Mouse (Mus musculus) hindbrain, embryonic 16.5 days (tissue): ENCODE measurements around the gene Dnajc21. TPM values are rescaled to one million over a fixed set of nuclear protein-coding genes. Genes with fewer than 3 reads are reported as not detected.

ENCODE experiments used
- ATAC-seq: fragments of 200-750 bp; cut with Nextera tagmentation; 2 replicates; pipeline ENCODE4 v1.8.0; 2017; ENCODE audit warnings: moderate TSS enrichment, moderate library complexity
- H3K27ac ChIP-seq: fragments of 300-500 bp; sonication (generic); 2 replicates; pipeline ENCODE4 v1.5.1; 2014; ENCODE audit warnings: low read depth, mild to moderate bottlenecking, control low read depth, low read length, moderate library complexity
- H3K27me3 ChIP-seq: fragments of 300-500 bp; sonication (generic); replicated peaks from 2 replicates; pipeline ENCODE4 v1.6.1; 2014; ENCODE audit warnings: low read length; ENCODE audit not compliant: control insufficient read depth, insufficient read depth
- H3K36me3 ChIP-seq: fragments of 300-500 bp; sonication (generic); 2 replicates; pipeline ENCODE4 v1.6.1; 2014; ENCODE audit warnings: mild to moderate bottlenecking, low read length, moderate library complexity, mixed read lengths; ENCODE audit not compliant: control insufficient read depth, insufficient read depth
- H3K4me1 ChIP-seq: fragments of 300-500 bp; sonication (generic); 2 replicates; pipeline ENCODE4 v1.6.1; 2014; ENCODE audit warnings: low read depth, low read length; ENCODE audit not compliant: control insufficient read depth, insufficient read depth
- H3K4me2 ChIP-seq: fragments of 300-500 bp; sonication (generic); 2 replicates; pipeline ENCODE4 v1.6.1; 2014; ENCODE audit warnings: mild to moderate bottlenecking, low read length, control low read depth, moderate library complexity
- H3K4me3 ChIP-seq: fragments of 300-500 bp; sonication (generic); 2 replicates; pipeline ENCODE4 v1.5.1; 2014; ENCODE audit warnings: mild to moderate bottlenecking, low read length, control low read depth, moderate library complexity
- H3K9ac ChIP-seq: fragments of 300-500 bp; sonication (generic); 2 replicates; pipeline ENCODE4 v1.6.1; 2014; ENCODE audit warnings: low read depth, mild to moderate bottlenecking, control low read depth, low read length, moderate library complexity
- H3K9me3 ChIP-seq: fragments of 300-500 bp; sonication (generic); 2 replicates; pipeline ENCODE4 v1.6.1; 2014; ENCODE audit warnings: mild to moderate bottlenecking, low read length, moderate library complexity; ENCODE audit not compliant: control insufficient read depth
- WGBS: fragments of 180-500 bp; shearing (Covaris S2); extraction: QIAGEN DNeasy Blood & Tissue Kit; methylation state at CpG from one replicate; pipeline ENCODE4 v1.1.7; 2014; 5-methylcytosine and 5-hydroxymethylcytosine counted together
- polyA plus RNA-seq: library from polyadenylated mRNA; unstranded; fragments of >200 nt; fragmentation: Nextera tagmentation; extraction: Ambion mirVana; gene quantifications from 2 replicates; pipeline ENCODE4 v1.2.1, GENCODE M21; 2015

Gene Dnajc21
- polyA plus RNA-seq, 1 experiment from 2014 or later, result 6.4 TPM

DNA sequence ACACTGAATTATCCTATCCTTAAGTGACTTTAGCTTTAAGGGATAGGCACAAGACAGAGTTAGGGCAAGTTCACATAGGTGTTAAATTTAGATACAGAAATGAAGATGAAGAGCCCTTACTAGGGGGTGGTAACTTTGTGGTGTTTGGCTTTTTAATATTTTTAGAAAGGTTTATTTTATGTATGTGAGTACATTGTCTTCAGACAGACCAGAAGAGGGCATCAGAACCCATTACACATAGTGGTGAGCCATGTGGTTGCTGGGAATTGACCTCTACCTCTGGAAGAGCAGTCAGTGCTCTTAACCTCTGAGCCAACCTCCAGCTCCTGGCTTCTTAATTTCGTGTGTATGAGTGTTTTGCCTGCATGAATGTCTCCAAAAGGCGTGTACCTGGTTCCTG lies 16.9 kb upstream of the Dnajc21 start:
- Histone ChIP-seq H3K4me2 (peak overlapping the region; percentile 70), H3K9me3 (no peaks in the 10 kb centered on the region), H3K36me3 (peaks cover 4% of the 10 kb centered on the region; the same call in 1 of the 2 replicates), H3K4me3 (peak overlapping the region; percentile 81), H3K27me3 (no peaks in the 10 kb centered on the region), H3K27ac (no peak overlapping the region), H3K4me1 (peaks cover 18% of the 10 kb centered on the region), H3K9ac (0 out of 2 replicates have a peak overlapping the region, but pooled peaks have one; percentile 31)
- 63% methylated on average over 2 of the region's 2 CpGs for WGBS
- ATAC-seq, result no peak

- H3K36me3 ChIP-seq, result peaks cover 6% of the 10 kb centered on the region; the same call in 1 of the 2 replicates
- H3K4me1 ChIP-seq, result peaks cover 18% of the 10 kb centered on the region
- H3K4me2 ChIP-seq, result peak overlapping the region; percentile 70
- under 1% methylated on average over 18 of the region's 18 CpGs for WGBS
- no peaks in the 10 kb centered on the region for H3K27me3 ChIP-seq
- no peaks in the 10 kb centered on the region for H3K9me3 ChIP-seq
- peak overlapping the region; percentile 81 for H3K9ac ChIP-seq
- peak overlapping the region; percentile 81 for H3K4me3 ChIP-seq
- peak; percentile 67 for ATAC-seq
- H3K27ac ChIP-seq, result peak overlapping the region; percentile 71
Observed at GRCm38 (mm10) chr15:10486365-10486839, 16.1 kb upstream of the Dnajc21 start.

DNA sequence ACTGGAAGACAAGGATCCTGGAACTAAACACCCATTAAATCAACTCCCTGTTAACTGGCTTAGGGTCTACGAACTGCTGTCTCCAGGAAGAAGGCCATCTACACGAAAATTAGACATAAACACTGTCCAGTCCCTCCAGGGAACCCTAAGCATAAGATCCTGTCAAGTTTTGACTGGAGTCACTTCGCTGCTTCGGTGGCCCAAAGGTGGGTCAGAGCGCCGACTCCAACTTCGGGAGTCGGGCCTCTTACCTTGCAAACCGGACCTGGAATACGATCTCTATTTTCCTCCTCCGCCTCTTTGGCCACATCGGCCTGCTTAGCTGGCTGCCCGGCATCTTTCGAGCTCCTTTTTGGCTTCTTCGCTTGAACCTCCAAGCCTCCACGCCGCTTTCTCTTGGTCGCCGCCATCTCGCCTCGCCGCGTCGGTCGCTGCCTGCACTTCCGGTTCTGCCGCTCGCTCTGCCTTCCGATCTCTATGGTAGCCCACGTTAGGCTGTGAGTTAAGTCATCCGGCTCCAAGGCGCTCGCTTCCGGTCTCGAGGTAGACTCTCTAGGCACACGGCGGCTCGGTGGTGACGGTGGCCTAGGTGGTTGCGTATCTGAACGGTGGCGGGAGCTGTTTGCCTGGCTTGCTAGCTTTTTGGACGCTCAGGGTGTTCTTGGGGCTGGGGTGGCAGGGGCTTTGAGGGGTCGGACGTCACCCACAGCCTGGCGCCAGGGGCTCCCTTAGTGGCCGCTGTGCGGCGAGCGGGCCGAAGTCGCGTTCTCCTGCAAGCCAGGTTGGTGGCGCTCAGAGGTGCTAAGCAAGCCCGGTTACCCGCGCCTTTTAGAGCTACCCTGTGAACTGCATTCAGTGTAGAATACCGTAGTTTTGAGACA lies 15.4 kb upstream of the Dnajc21 start, which contains the start of the genes Brix1 and Rad1:
Brix1 (minus strand) TSS at position 464 of the 881 bp plus-strand sequence.
Rad1 (plus strand) TSS at position 535 of the 881 bp plus-strand sequence.
- under 1% methylated on average over 58 of the region's 58 CpGs for WGBS
- H3K36me3 ChIP-seq, result peaks cover 6% of the 10 kb centered on the region; the same call in 1 of the 2 replicates
- H3K27me3 ChIP-seq, result no peaks in the 10 kb centered on the region
- H3K4me3 ChIP-seq, result peak within 1 kb of the TSS; percentile 81
- peak within 1 kb of the TSS; percentile 71 for H3K27ac ChIP-seq
- peak within 1 kb of the TSS; percentile 70 for H3K4me2 ChIP-seq
- H3K9ac ChIP-seq, result peak within 1 kb of the TSS; percentile 82
- no peaks in the 10 kb centered on the region for H3K9me3 ChIP-seq
- H3K4me1 ChIP-seq, result peaks cover 18% of the 10 kb centered on the region
- peak; percentile 100 for ATAC-seq

- Histone ChIP-seq H3K27me3 (no peaks in the 10 kb centered on the region), H3K4me3 (peak overlapping the region; percentile 80), H3K9ac (peak overlapping the region; percentile 92), H3K4me2 (peak overlapping the region; percentile 83), H3K36me3 (peaks cover 6% of the 10 kb centered on the region), H3K9me3 (no peaks in the 10 kb centered on the region), H3K27ac (no peak overlapping the region), H3K4me1 (peaks cover 13% of the 10 kb centered on the region)
- ATAC-seq, result peak; percentile 12
- WGBS, result 10% methylated on average over 3 of the region's 3 CpGs
Observed at GRCm38 (mm10) chr15:10470941-10471340, 625 bp upstream of the Dnajc21 start.

DNA sequence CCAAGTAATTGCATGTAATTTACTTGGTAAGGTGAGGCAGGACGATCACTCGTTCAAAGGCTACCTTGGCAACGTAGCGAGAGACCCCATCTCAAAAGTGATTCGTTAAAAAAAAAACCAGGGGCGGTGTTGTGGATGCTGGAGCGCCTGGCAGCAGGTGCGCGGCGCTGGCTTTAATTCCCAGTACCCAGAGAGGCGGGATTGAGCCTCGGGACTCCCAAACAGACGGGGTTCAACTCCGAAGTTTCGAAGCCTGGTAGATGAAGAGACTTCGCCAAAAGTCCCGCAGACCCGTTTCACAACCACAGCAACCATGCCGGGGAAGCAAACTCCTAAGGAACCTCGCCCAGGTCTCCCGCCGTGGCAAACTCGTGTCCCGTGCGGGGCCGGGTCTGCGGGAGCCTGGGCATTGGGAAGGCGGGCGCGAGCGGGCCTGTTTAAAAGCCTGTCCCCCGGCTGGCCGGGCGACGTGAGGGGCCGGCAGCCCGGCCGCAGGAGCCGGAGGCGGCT lies 620 bp downstream of the Dnajc21 start:
- no peaks in the 10 kb centered on the region for H3K9me3 ChIP-seq
- H3K36me3 ChIP-seq, result no peaks in the 10 kb centered on the region
- H3K4me2 ChIP-seq, result peak overlapping the region; percentile 83
- peak; percentile 13 for ATAC-seq
- H3K27ac ChIP-seq, result peak overlapping the region; percentile 90
- H3K4me1 ChIP-seq, result peaks cover 13% of the 10 kb centered on the region
- peak overlapping the region; percentile 80 for H3K4me3 ChIP-seq
- no peaks in the 10 kb centered on the region for H3K27me3 ChIP-seq
- H3K9ac ChIP-seq, result peak overlapping the region; percentile 92
- under 1% methylated on average over 40 of the region's 40 CpGs for WGBS

- Histone ChIP-seq H3K36me3 (no peaks in the 10 kb centered on the region), H3K4me1 (peaks cover 13% of the 10 kb centered on the region), H3K4me3 (no peak overlapping the region), H3K4me2 (peak overlapping the region; percentile 83), H3K27ac (no peak overlapping the region), H3K27me3 (no peaks in the 10 kb centered on the region), H3K9ac (no peak overlapping the region), H3K9me3 (no peaks in the 10 kb centered on the region)
- no peak for ATAC-seq
- 85% methylated on average over 3 of the region's 3 CpGs for WGBS
Observed at GRCm38 (mm10) chr15:10468761-10469160, 1.6 kb downstream of the Dnajc21 start.

DNA sequence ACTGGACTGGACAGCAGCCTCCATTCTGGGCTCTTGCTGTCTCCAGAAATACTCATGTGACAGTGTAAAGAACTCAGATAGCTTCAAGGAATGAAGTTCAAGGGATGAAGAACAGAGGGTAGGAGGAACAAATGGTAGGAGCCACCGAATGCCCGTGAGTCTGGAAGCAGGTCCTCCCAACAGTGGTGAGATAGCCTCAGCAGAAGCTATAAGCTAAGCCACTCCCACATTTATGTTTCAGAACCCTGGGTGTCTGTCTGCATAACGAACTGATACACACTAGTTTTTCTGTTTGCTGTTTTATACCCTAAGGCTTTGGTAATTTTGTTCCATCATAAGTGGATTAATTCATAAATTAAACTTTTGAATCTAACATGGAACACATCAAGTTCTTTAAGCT lies 5.6 kb downstream of the Dnajc21 start:
- ATAC-seq, result no peak
- Histone ChIP-seq H3K9me3 (no peaks in the 10 kb centered on the region), H3K27ac (no peak overlapping the region), H3K4me1 (peaks cover 10% of the 10 kb centered on the region), H3K4me2 (no peak overlapping the region), H3K9ac (no peak overlapping the region), H3K27me3 (no peaks in the 10 kb centered on the region), H3K4me3 (no peak overlapping the region), H3K36me3 (peaks cover 14% of the 10 kb centered on the region)
- 98% methylated on average over 3 of the region's 3 CpGs for WGBS

GRCm38 (mm10) chr15:10463555-10463954 lies 6.8 kb downstream of the Dnajc21 start:
- H3K27ac ChIP-seq, result no peak overlapping the region

GRCm38 (mm10) chr15:10460986-10461385 lies 9.3 kb downstream of the Dnajc21 start:
- Histone ChIP-seq H3K27me3 (no peaks in the 10 kb centered on the region), H3K9me3 (no peaks in the 10 kb centered on the region), H3K27ac (no peak overlapping the region), H3K4me1 (no peaks in the 10 kb centered on the region), H3K4me3 (no peak overlapping the region), H3K36me3 (peaks cover 21% of the 10 kb centered on the region), H3K4me2 (no peak overlapping the region), H3K9ac (no peak overlapping the region)
- ATAC-seq, result no peak
- WGBS, result 95% methylated on average over 12 of the region's 12 CpGs

More at GRCm38 (mm10) chr15:10463555-10463954, 6.8 kb downstream of the Dnajc21 start:
- Histone ChIP-seq H3K4me3 (no peak overlapping the region), H3K27me3 (no peaks in the 10 kb centered on the region), H3K9me3 (no peaks in the 10 kb centered on the region), H3K36me3 (peaks cover 21% of the 10 kb centered on the region), H3K4me2 (no peak overlapping the region), H3K9ac (no peak overlapping the region), H3K4me1 (peaks cover under 1% of the 10 kb centered on the region; the same call in 1 of the 2 replicates)
- 89% methylated on average over 5 of the region's 5 CpGs for WGBS
- ATAC-seq, result no peak
